Mouse (Mus musculus): ENCODE measurements around the gene Hoxc13. TPM values are rescaled to one million over a fixed set of nuclear protein-coding genes. Genes with fewer than 3 reads are reported as not detected.

Gene Hoxc13
- total and polyA plus RNA-seq, 3 experiments = not detected

DNA sequence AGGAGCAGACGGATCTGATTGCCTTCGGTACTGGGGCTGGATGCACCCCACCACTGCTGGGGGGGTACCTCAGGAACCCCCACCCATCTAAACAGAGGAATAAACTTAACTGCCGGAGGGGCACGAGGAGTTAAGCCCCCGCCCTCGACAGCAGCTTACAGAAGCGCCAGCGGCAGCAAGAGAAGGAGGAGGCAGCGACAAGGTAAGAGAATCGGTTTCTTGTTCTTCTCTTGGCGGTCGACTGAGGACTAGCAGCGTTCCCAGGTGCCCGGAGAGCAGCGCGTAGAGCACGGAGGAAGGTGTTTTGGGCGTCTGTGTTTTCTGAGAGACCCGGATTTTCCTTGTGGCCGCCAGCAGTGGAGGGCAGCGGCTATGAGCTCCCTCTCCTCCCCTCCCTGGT lies 51.4 kb downstream of the Hoxc13 start:
- Histone ChIP-seq H3K36me3 (replicated peaks) (no peaks in the 10 kb centered on the region), H3K4me3 (ENCODE audit: low read depth, low read length) (no peak overlapping the region), H3K27me3 (ENCODE audit: insufficient read depth, low read length) (peaks cover 84% of the 10 kb centered on the region), H3K9me3 (replicated peaks) (no peaks in the 10 kb centered on the region), H3K4me1 (ENCODE audit: insufficient read depth, low read depth, low read length) (peaks cover 43% of the 10 kb centered on the region)
- ATAC-seq (ENCODE audit: extremely low read depth, insufficient number of reproducible peaks, low FRiP score, poor library complexity, severe bottlenecking) (no peak), DNase-seq (ENCODE audit: low spot score) (no peak)
- TF ChIP-seq GATA2 (IDR thresholded peaks at IDR 0.05; ENCODE audit: borderline replicate concordance, low read depth, low read length) (no peak), GATA1 (IDR thresholded peaks at IDR 0.05; ENCODE audit: borderline replicate concordance, low read length) (no peak), CTCF (IDR thresholded peaks at IDR 0.05; ENCODE audit: low read depth, low read length) (no peak), TAL1 (conservative IDR thresholded peaks at IDR 0.05; ENCODE audit: low read depth, low read length) (no peak), POLR2AphosphoS5 (IDR thresholded peaks at IDR 0.05; ENCODE audit: insufficient replicate concordance, low read depth, low read length) (no peak)

DNA sequence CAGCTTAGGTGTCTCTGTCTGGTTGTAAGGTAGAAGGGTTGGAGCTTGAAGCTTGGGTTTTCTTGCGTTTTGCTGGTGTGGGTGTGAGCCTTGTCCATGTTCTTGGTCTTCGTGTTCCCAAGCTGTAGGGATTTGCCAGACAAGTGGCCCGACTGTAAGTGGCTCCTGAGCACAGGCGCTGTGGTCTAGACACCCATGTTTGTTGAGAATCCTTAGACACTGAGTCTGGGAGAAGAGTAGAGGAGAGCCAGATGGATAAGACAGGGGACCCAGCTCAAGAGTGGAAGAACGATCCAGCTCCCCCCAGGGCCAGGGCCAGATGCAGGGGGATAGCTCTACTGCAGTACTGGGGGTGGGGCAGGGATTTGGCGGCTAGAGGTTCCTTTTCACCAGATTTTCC lies 51.9 kb downstream of the Hoxc13 start:
- no peaks in the 10 kb centered on the region for H3K9me3 ChIP-seq (replicated peaks)
- peaks cover 43% of the 10 kb centered on the region for H3K4me1 ChIP-seq (ENCODE audit: insufficient read depth, low read depth, low read length)
- no peak for DNase-seq (ENCODE audit: low spot score)
- H3K27me3 ChIP-seq (ENCODE audit: insufficient read depth, low read length) = peaks cover 79% of the 10 kb centered on the region
- no peaks in the 10 kb centered on the region for H3K36me3 ChIP-seq (replicated peaks)
- ATAC-seq (ENCODE audit: extremely low read depth, insufficient number of reproducible peaks, low FRiP score, poor library complexity, severe bottlenecking) = no peak
- no peak overlapping the region for H3K4me3 ChIP-seq (ENCODE audit: low read depth, low read length)
- no peak for TF ChIP-seq GATA1 (IDR thresholded peaks at IDR 0.05; ENCODE audit: borderline replicate concordance, low read length)

DNA sequence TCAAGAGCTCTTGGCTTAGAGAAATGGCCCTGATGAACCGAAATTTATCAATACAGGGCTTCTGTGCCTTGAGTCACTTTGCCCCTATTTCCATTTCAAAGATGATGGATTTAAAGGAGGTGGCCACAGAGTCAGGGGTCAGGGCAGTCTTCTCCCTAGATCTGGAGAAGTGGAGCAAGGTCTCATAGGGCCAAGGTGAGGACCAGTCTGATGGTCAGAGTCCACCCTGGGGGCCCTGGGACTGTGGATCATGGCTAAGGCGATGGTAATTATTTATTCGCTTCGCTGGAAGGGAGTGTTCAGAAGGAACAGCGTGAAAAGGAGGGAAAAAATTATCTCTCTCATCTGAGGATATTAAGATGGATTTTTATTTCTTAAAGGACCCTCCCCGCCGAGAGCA lies 54.1 kb downstream of the Hoxc13 start:
- no peaks in the 10 kb centered on the region for H3K36me3 ChIP-seq (replicated peaks)
- no peak overlapping the region for H3K4me3 ChIP-seq (ENCODE audit: low read depth, low read length)
- H3K27me3 ChIP-seq (ENCODE audit: insufficient read depth, low read length) = peaks cover 59% of the 10 kb centered on the region
- no peak for DNase-seq (ENCODE audit: low spot score)
- no peak for ATAC-seq (ENCODE audit: extremely low read depth, insufficient number of reproducible peaks, low FRiP score, poor library complexity, severe bottlenecking)
- H3K9me3 ChIP-seq (replicated peaks) = no peaks in the 10 kb centered on the region
- peaks cover 65% of the 10 kb centered on the region for H3K4me1 ChIP-seq (ENCODE audit: insufficient read depth, low read depth, low read length)
- no peak for TF ChIP-seq CTCF (IDR thresholded peaks at IDR 0.05; ENCODE audit: low read depth, low read length)

DNA sequence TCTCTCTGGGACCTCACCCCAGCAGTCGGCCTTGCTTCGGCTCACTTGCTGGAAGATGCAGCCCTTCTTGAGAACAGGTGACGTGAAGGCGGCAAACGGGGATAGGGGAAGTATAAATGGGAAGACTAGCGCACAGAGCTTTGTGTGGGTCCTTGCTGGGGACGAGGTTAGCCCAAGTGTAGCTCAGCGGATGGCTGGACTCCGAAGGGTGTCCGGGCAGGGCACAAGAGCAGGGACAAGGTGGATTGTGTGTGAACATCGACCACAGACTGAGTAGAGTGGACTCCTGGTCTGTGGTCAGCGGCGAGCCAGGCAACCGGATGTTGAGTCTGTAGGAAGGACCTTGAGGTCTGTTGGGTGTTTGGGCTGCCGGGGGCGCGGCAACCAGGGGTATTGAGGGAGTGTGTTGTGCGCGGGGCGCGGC lies 54.8 kb downstream of the Hoxc13 start:
- peaks cover 69% of the 10 kb centered on the region for H3K4me1 ChIP-seq (ENCODE audit: insufficient read depth, low read depth, low read length)
- H3K27me3 ChIP-seq (ENCODE audit: insufficient read depth, low read length) = peaks cover 54% of the 10 kb centered on the region
- TF ChIP-seq TAL1 (conservative IDR thresholded peaks at IDR 0.05; ENCODE audit: low read depth, low read length) (no peak), CTCF (IDR thresholded peaks at IDR 0.05; ENCODE audit: low read depth, low read length) (no peak), GATA1 (IDR thresholded peaks at IDR 0.05; ENCODE audit: borderline replicate concordance, low read length) (no peak), GATA2 (IDR thresholded peaks at IDR 0.05; ENCODE audit: borderline replicate concordance, low read depth, low read length) (no peak), POLR2AphosphoS5 (IDR thresholded peaks at IDR 0.05; ENCODE audit: insufficient replicate concordance, low read depth, low read length) (no peak)

DNA sequence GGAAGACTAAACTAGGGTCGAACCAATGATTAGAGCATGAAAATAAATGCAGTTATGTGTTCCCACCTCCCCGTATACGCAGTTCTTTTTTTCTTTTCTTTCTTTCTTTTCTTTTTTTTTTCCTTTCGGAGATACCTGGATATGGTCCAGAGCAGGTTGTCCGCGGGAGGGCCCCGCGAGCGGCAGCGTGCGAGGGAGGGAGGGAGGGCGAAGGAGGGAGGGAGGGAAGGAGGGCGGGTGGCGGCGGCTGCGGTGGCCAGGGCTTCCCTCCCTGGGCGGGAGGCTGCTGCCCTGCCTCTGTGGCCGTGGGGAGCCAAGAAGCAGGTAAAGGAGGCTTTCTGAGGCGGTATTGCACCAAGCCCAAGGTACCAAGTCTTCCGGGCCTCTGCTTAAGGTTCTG lies 55.3 kb downstream of the Hoxc13 start, which contains the start of gene Hoxc9:
Gene Hoxc9, plus strand, starts transcription at position 269 of the 400 bp plus-strand sequence.
- Histone ChIP-seq H3K9me3 (replicated peaks) (no peaks in the 10 kb centered on the region), H3K36me3 (replicated peaks) (no peaks in the 10 kb centered on the region), H3K27me3 (ENCODE audit: insufficient read depth, low read length) (peaks cover 49% of the 10 kb centered on the region), H3K4me3 (ENCODE audit: low read depth, low read length) (peak within 1 kb of the TSS; percentile 73), H3K4me1 (ENCODE audit: insufficient read depth, low read depth, low read length) (peaks cover 69% of the 10 kb centered on the region)
- TF ChIP-seq GATA1 (IDR thresholded peaks at IDR 0.05; ENCODE audit: borderline replicate concordance, low read length) (no peak), GATA2 (IDR thresholded peaks at IDR 0.05; ENCODE audit: borderline replicate concordance, low read depth, low read length) (no peak), CTCF (IDR thresholded peaks at IDR 0.05; ENCODE audit: low read depth, low read length) (no peak), POLR2AphosphoS5 (IDR thresholded peaks at IDR 0.05; ENCODE audit: insufficient replicate concordance, low read depth, low read length) (no peak), TAL1 (conservative IDR thresholded peaks at IDR 0.05; ENCODE audit: low read depth, low read length) (no peak)
- DNase-seq (ENCODE audit: low spot score) (peak; percentile 47), ATAC-seq (ENCODE audit: extremely low read depth, insufficient number of reproducible peaks, low FRiP score, poor library complexity, severe bottlenecking) (no peak)

More for the DNA sequence above, 54.8 kb downstream of the Hoxc13 start:
- no peak for DNase-seq (ENCODE audit: low spot score)
- Histone ChIP-seq H3K4me3 (ENCODE audit: low read depth, low read length) (peak overlapping the region; percentile 73), H3K9me3 (replicated peaks) (no peaks in the 10 kb centered on the region), H3K36me3 (replicated peaks) (no peaks in the 10 kb centered on the region)
- ATAC-seq (ENCODE audit: extremely low read depth, insufficient number of reproducible peaks, low FRiP score, poor library complexity, severe bottlenecking) = no peak

DNA sequence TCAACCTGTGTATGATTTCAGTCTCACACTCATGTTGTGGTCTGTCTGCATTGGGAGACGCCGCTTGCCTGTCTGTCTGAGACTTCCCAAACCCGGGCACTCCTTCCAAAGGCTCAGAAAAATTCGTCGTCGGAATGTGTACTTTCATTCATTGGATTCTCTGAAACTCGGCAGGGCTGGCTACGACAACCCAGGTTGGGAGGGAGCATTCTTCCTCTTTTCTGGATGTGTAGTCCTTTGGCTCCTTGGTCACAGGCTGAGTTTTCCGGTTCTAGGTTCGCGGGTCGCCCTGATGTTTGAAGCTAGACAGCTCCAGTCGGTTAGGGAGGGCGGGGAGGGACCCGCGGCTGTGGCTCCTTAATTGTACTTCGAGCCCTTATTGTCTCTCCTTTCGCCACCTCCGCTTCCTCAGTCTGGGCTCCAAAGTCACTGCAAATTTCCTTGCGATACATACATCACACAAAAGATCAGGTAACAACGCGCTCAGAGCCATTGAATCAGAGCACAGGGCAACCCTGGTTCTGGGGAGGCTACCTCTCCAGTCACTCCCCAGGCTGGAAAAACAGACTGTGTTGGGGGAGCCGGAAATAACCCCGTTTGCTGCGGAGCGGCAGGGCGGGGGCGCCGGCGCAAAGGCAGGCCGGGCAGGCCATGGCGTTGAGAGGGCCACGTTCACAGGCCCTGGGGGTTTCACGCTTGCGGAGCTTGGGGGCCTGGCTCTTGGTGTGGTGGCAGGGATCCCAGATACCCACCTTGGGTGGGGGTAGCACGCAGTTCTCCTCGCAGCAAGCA lies 55.9 kb downstream of the Hoxc13 start:
- Histone ChIP-seq H3K36me3 (replicated peaks) (no peaks in the 10 kb centered on the region), H3K4me1 (ENCODE audit: insufficient read depth, low read depth, low read length) (peaks cover 71% of the 10 kb centered on the region), H3K4me3 (ENCODE audit: low read depth, low read length) (peak overlapping the region; percentile 73), H3K27me3 (ENCODE audit: insufficient read depth, low read length) (peaks cover 45% of the 10 kb centered on the region), H3K9me3 (replicated peaks) (no peaks in the 10 kb centered on the region)
- ATAC-seq (ENCODE audit: extremely low read depth, insufficient number of reproducible peaks, low FRiP score, poor library complexity, severe bottlenecking) (no peak), DNase-seq (ENCODE audit: low spot score) (peak; percentile 73)
- no peak for TF ChIP-seq TAL1 (conservative IDR thresholded peaks at IDR 0.05; ENCODE audit: low read depth, low read length)
- TF ChIP-seq CTCF (IDR thresholded peaks at IDR 0.05; ENCODE audit: low read depth, low read length) = no peak
- TF ChIP-seq POLR2AphosphoS5 (IDR thresholded peaks at IDR 0.05; ENCODE audit: insufficient replicate concordance, low read depth, low read length) = no peak
- no peak for TF ChIP-seq GATA1 (IDR thresholded peaks at IDR 0.05; ENCODE audit: borderline replicate concordance, low read length)
- no peak for TF ChIP-seq GATA2 (IDR thresholded peaks at IDR 0.05; ENCODE audit: borderline replicate concordance, low read depth, low read length)
